Mouse (Mus musculus) heart, adult 2 months (tissue): ENCODE data around the gene Zfp457. TPM values are rescaled to one million over a fixed set of nuclear protein-coding genes. Genes with fewer than 3 reads are reported as not detected.
"Not testable (repeated sequence)": the region's sequence is repeated elsewhere in the genome, so short reads cannot be mapped to it uniquely, and the experiment has no call there.

Experiments used
- DNase-seq, 2 experiments: peaks; one replicate each; pipeline ENCODE4 v3.0.0; 2021
- H3K27ac ChIP-seq: fragments of 200-600 bp; 2 replicates; pipeline ENCODE4 v1.8.1; 2022
- H3K27me3 ChIP-seq: fragments of 200-500 bp; 2 replicates; pipeline ENCODE4 v1.6.1; 2012; ENCODE audit warnings: mild to moderate bottlenecking, low read length, inconsistent platforms, mixed read lengths; ENCODE audit not compliant: control insufficient read depth, insufficient read depth
- H3K36me3 ChIP-seq: fragments of 200-500 bp; 2 replicates; pipeline ENCODE4 v1.6.1; 2012; ENCODE audit warnings: low read length, inconsistent platforms; ENCODE audit not compliant: control insufficient read depth, insufficient read depth
- H3K4me1 ChIP-seq: fragments of 200-500 bp; 2 replicates; pipeline ENCODE4 v1.6.1; 2011; ENCODE audit warnings: low read length; ENCODE audit not compliant: control insufficient read depth, insufficient read depth
- H3K4me3 ChIP-seq: fragments of 200-600 bp; 2 replicates; pipeline ENCODE4 v1.8.1; 2022
- H3K79me2 ChIP-seq: fragments of 200-500 bp; replicated peaks from 2 replicates; pipeline ENCODE4 v1.6.1; 2012; ENCODE audit warnings: mild to moderate bottlenecking, inconsistent platforms, low read length, moderate library complexity, mixed read lengths; ENCODE audit not compliant: control insufficient read depth, insufficient read depth
- H3K9ac ChIP-seq: fragments of 200-500 bp; 2 replicates; pipeline ENCODE4 v1.6.1; 2012; ENCODE audit warnings: low read depth, mild to moderate bottlenecking, control low read depth, inconsistent platforms, low read length, mixed read lengths
- CTCF ChIP-seq: fragments of 200-600 bp; IDR thresholded peaks from 2 replicates; pipeline ENCODE4 v1.8.1; 2022; ENCODE audit warnings: antibody characterized with exemption, mild to moderate bottlenecking, moderate library complexity
- EP300 ChIP-seq: fragments of 200-500 bp; IDR thresholded peaks from 2 replicates; pipeline ENCODE4 v1.6.1; 2011; ENCODE audit warnings: low read depth, low read length, control low read depth; ENCODE audit not compliant: insufficient read depth
- POLR2A ChIP-seq: fragments of 200-500 bp; IDR thresholded peaks from 2 replicates; pipeline ENCODE4 v1.6.1; 2011; ENCODE audit warnings: mild to moderate bottlenecking, low read depth, low read length, control low read depth; ENCODE audit not compliant: insufficient read depth
- WGBS: fragments of 180-500 bp; shearing (Covaris S2); methylation state at CpG from one replicate; pipeline ENCODE4 v1.1.7; 2018; 5-methylcytosine and 5-hydroxymethylcytosine counted together
- intact Hi-C: fragments of 180-260 bp; cut with DNase I; formaldehyde crosslinking; loops from one replicate; pipeline ENCODE4 v1.15.1; 2025
- polyA plus RNA-seq: library from polyadenylated mRNA; depleted of rRNA; stranded (reverse); fragments of >200 nt; gene quantifications from 2 replicates; pipeline ENCODE4 v1.2.3, GENCODE M21; 2012; rRNA removed
- total RNA-seq, 2 experiments: library from RNA; stranded (reverse); gene quantifications; 2 replicates each; pipeline ENCODE4 v1.2.3; 2021

The Zfp457 gene
- total and polyA plus RNA-seq, 3 experiments, result 1.0 to 3.2 (median 2.8) TPM

DNA sequence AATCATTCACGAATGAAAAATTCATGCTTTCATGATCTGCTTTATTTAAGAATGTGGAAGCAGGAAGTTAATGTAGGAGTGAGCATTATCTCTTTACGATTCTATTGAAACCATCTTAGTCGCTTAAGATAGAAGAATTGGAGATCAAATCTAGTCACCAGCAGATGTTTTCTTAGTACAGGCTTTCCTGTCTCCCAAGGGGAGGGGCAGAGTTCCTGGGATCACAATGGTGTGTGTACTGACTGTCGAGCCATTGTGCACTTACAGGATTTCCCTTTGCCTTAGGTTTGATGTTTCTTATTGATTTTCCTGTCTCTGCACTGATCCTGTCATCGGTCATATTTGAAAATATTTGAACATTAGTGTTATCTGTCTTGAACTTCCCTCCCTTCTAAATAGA lies 433 bp upstream of the Zfp457 start:
- no peak overlapping the region for H3K9ac ChIP-seq
- WGBS, result 8% methylated on average over 5 of the region's 5 CpGs
- peak overlapping the region; percentile 82 for H3K27ac ChIP-seq

DNA sequence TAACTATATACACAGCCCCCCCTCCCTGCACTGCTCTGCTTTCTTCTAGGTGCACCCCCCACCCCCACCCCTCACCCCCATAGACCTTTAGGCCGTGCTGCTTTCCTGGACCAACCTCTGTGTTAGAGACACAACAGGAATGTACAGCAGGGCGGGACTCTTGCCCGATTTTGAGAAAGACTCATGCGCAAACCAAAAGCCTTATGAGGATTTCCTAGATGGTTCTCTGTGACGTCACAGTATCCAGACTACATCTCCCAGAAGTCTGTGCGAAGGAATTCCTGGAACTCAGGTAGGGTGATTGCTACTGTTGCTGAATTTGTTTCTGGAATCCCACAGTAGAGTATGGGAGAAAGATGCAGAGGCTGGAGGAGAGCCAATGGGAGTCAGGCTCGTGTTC lies 28.0 kb downstream of the Zfp457 start, which contains the start of gene Zfp458:
Gene Zfp458 (minus strand): TSS at position 153 of the 400 bp plus-strand sequence.
- Histone ChIP-seq H3K4me3 (no peak within 1 kb of the TSS), H3K4me1 (no peaks in the 10 kb centered on the region), H3K9ac (no peak within 1 kb of the TSS), H3K27me3 (no peaks in the 10 kb centered on the region), H3K36me3 (no peaks in the 10 kb centered on the region), H3K79me2 (no peaks in the 10 kb centered on the region), H3K27ac (no peak within 1 kb of the TSS)
- TF ChIP-seq EP300, result no peak
- TF ChIP-seq POLR2A, result no peak
- no peak for TF ChIP-seq CTCF
- WGBS, result 41% methylated on average over 7 of the region's 7 CpGs
- intact Hi-C loops, result no loop called here
- DNase-seq, result no peak

More for the DNA sequence above, 433 bp upstream of the Zfp457 start:
- no peaks in the 10 kb centered on the region for H3K27me3 ChIP-seq
- intact Hi-C loops, result loop anchor here (1.0 to 10.0 kb wide), 4 partner anchors 26 to 418 kb away; partner anchors contain the start of genes Zfp595 and Zfp65
- TF ChIP-seq EP300 (no peak), POLR2A (no peak), CTCF (no peak)
- H3K79me2 ChIP-seq, result no peaks in the 10 kb centered on the region
- peak overlapping the region; percentile 87 for H3K4me3 ChIP-seq
- no peaks in the 10 kb centered on the region for H3K36me3 ChIP-seq
- peaks cover 1% of the 10 kb centered on the region for H3K4me1 ChIP-seq
- no peak for DNase-seq

DNA sequence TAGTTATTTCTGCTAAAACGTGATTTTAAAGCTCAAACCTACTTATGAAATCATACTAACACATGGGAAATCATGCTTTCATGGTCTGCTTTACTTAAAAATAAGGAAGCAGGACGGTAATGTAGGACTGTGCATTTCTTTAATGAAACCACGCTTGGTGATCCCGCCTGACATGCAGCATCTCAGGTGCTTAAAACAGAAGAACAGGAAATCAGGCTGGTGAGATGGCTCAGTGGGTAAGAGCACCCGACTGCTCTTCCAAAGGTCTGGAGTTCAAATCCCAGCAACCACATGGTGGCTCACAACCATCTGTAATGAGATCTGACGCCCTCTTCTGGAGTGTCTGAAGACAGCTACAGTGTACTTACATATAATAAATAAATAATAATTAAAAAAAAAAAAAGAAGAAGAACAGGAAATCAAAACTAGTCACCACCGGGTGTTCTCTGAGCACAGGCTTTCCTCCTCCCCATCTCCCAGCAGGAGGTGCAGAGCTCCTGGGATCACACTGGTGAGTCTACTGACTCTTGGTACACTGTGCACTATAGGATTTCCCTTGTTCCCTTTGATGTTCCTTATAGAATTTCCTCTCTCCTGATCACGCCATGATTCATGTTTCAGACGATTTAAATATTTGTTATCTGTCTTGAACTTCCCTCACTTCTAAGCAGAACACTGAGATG lies 36.8 kb downstream of the Zfp457 start:
- not testable (repeated sequence) for H3K4me1 ChIP-seq, H3K36me3 ChIP-seq, H3K27me3 ChIP-seq, H3K79me2 ChIP-seq, DNase-seq
- peak overlapping the region; percentile 13 for H3K9ac ChIP-seq
- intact Hi-C loops, result loop anchor here (5.0 to 10.0 kb wide), 4 partner anchors 38 to 142 kb away; partner anchors contain the start of genes Zfp457 and Zfp595
- WGBS, result 30% methylated on average over 9 of the region's 9 CpGs
- peak overlapping the region; percentile 82 for H3K4me3 ChIP-seq
- H3K27ac ChIP-seq, result peak overlapping the region; percentile 69

DNA sequence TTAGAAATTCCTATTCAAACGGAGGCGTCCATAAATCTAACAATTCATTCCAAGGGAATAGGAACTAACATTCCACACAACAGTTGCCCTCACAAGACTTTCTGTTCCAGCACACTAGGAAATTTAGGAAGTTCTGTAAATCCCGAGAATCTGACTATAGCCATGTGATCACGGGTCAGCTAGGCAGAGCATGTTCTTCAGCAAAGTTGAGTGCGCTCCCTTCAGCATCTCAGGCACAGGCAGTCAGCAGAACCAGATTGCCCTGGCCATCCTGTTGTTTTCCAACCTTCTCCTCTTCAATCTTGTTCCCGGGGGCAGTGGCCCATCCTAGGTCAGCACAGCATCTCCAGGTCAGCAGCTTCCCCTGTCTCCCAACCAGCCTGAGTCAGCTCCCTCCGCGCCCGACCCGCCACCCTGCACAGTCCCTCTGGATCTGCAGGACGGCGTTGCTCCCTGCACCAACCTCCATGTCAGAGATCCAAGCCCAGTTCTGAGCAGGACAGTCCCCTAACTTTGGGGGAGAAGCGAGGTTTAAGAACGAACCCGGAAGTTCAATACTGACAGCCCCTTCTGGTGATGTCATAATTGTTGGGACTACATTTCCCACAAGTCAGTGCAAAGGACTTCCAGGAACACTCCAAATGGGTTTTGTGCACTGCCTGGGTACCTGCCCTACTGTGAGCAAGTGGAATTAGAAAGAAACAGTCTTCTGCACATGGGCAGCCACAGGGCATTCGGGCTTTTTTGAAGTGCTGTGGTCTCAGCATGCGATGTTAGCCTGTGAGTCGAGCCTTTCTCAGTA lies 37.5 kb downstream of the Zfp457 start:
- peak overlapping the region; percentile 69 for H3K27ac ChIP-seq
- peak; percentile 76 to 80 for DNase-seq
- 0 out of 2 replicates have a peak, but pooled peaks have one; percentile 63 for TF ChIP-seq POLR2A
- TF ChIP-seq EP300, result no peak
- no peak for TF ChIP-seq CTCF

More for the DNA sequence above, 37.5 kb downstream of the Zfp457 start:
- 6% methylated on average over 18 of the region's 18 CpGs for WGBS
- Histone ChIP-seq H3K9ac (peak overlapping the region; percentile 88), H3K79me2 (no peaks in the 10 kb centered on the region), H3K4me3 (peak overlapping the region; percentile 82), H3K27me3 (no peaks in the 10 kb centered on the region), H3K4me1 (peaks cover 2% of the 10 kb centered on the region; the same call in 1 of the 2 replicates), H3K36me3 (no peaks in the 10 kb centered on the region)
- intact Hi-C loops, result loop anchor here (5.0 to 10.0 kb wide), 4 partner anchors 39 to 141 kb away; partner anchors contain the start of genes Zfp457 and Zfp595

Other genes with a start within 250 kb of the Zfp457 start
- gene Zfp712, start 245.3 kb downstream of the Zfp457 start, total RNA-seq, result 1 to 10 TPM; 1.5 to 1.6 TPM
- 0.23 and 0.70 TPM in 2 replicates for gene Zfp712, start 245.3 kb downstream of the Zfp457 start, polyA plus RNA-seq
- 1 to 10 TPM; 1.1 to 1.2 TPM for gene Zfp708, start 208.5 kb downstream of the Zfp457 start, total RNA-seq
- 0.10 and 1.1 TPM in 2 replicates for gene Zfp708, start 208.5 kb downstream of the Zfp457 start, polyA plus RNA-seq
- gene Gm28557, start 197.9 kb downstream of the Zfp457 start, total RNA-seq, result 1 to 10 TPM; 3.5 to 4.0 TPM
- 1.2 and 2.0 TPM in 2 replicates for gene Gm28557, start 197.9 kb downstream of the Zfp457 start, polyA plus RNA-seq
- 1 to 10 TPM in 1 of 2 experiments, under 1 TPM in 1; 0.70 to 1.1 TPM for gene Rslcan18, start 190.2 kb downstream of the Zfp457 start, total RNA-seq
- 0.29 and 0.70 TPM in 2 replicates for gene Rslcan18, start 190.2 kb downstream of the Zfp457 start, polyA plus RNA-seq
- gene Zfp759, start 184.8 kb downstream of the Zfp457 start, total RNA-seq, result 1 to 10 TPM; 4.0 to 8.2 TPM
- 0.59 and 1.5 TPM in 2 replicates for gene Zfp759, start 184.8 kb downstream of the Zfp457 start, polyA plus RNA-seq
- gene Rsl1, start 133.3 kb downstream of the Zfp457 start, total RNA-seq, result 1 to 10 TPM; 3.0 to 3.4 TPM
- 1.5 and 2.5 TPM in 2 replicates for gene Rsl1, start 133.3 kb downstream of the Zfp457 start, polyA plus RNA-seq
- gene Zfp455, start 112.0 kb downstream of the Zfp457 start, total RNA-seq, result 1 to 10 TPM in 1 of 2 experiments, under 1 TPM in 1; 0.66 to 1.1 TPM
- 0.33 and 0.35 TPM in 2 replicates for gene Zfp455, start 112.0 kb downstream of the Zfp457 start, polyA plus RNA-seq
- gene Zfp458, start 28.0 kb downstream of the Zfp457 start, total RNA-seq, result 1 to 10 TPM; 1.5 to 2.3 TPM
- gene Zfp458, start 28.0 kb downstream of the Zfp457 start, polyA plus RNA-seq, result 0.25 and 0.67 TPM in 2 replicates
- 1 to 10 TPM; 2.2 to 2.3 TPM for gene Zfp595, start 26.1 kb upstream of the Zfp457 start, total RNA-seq
- 0.66 and 1.1 TPM in 2 replicates for gene Zfp595, start 26.1 kb upstream of the Zfp457 start, polyA plus RNA-seq
- 1 to 10 TPM in 1 of 2 experiments, under 1 TPM in 1; 0.89 to 1.6 TPM for gene Gm28044, start 54.1 kb upstream of the Zfp457 start, total RNA-seq
- 1.1 TPM in 1 of 2 replicates, not detected in the other for gene Gm28044, start 54.1 kb upstream of the Zfp457 start, polyA plus RNA-seq
- gene Zfp953, start 54.1 kb upstream of the Zfp457 start, total RNA-seq, result 1 to 10 TPM in 1 of 2 experiments, under 1 TPM in 1; 0.86 to 1.0 TPM
- gene Zfp953, start 54.1 kb upstream of the Zfp457 start, polyA plus RNA-seq, result 0.25 and 0.59 TPM in 2 replicates
- 1 to 10 TPM; 1.4 to 1.7 TPM for gene Gm28041, start 69.2 kb upstream of the Zfp457 start, total RNA-seq
- gene Gm28041, start 69.2 kb upstream of the Zfp457 start, polyA plus RNA-seq, result 0.56 TPM in 1 of 2 replicates, not detected in the other
- 1 to 10 TPM in 1 of 2 experiments, under 1 TPM in 1; 0.57 to 1.1 TPM for gene Zfp456, start 69.3 kb upstream of the Zfp457 start, total RNA-seq
- gene Zfp456, start 69.3 kb upstream of the Zfp457 start, polyA plus RNA-seq, result 0.12 and 0.47 TPM in 2 replicates
- gene Zfp429, start 93.3 kb upstream of the Zfp457 start, total RNA-seq, result 1 to 10 TPM; 1.4 to 2.1 TPM
- 0.66 and 3.4 TPM in 2 replicates for gene Zfp429, start 93.3 kb upstream of the Zfp457 start, polyA plus RNA-seq
- under 1 TPM; 0.13 to 0.52 TPM for gene Zfp459, start 114.9 kb upstream of the Zfp457 start, total RNA-seq
- gene Zfp459, start 114.9 kb upstream of the Zfp457 start, polyA plus RNA-seq, result 0.12 and 0.14 TPM in 2 replicates
- 1 to 10 TPM; 8.0 to 9.8 TPM for gene Zfp874a, start 145.1 kb upstream of the Zfp457 start, total RNA-seq
- 1.9 and 5.3 TPM in 2 replicates for gene Zfp874a, start 145.1 kb upstream of the Zfp457 start, polyA plus RNA-seq
- 10 to 100 TPM; 16.7 to 17.4 TPM for gene Zfp874b, start 177.8 kb upstream of the Zfp457 start, total RNA-seq
- 2.5 and 7.9 TPM in 2 replicates for gene Zfp874b, start 177.8 kb upstream of the Zfp457 start, polyA plus RNA-seq
- 1 to 10 TPM; 3.7 to 4.4 TPM for gene Zfp58, start 194.1 kb upstream of the Zfp457 start, total RNA-seq
- gene Zfp58, start 194.1 kb upstream of the Zfp457 start, polyA plus RNA-seq, result 0.80 and 1.8 TPM in 2 replicates
- gene Gm26965, start 219.7 kb upstream of the Zfp457 start, total RNA-seq, result not detected
- not detected in 2 replicates for gene Gm26965, start 219.7 kb upstream of the Zfp457 start, polyA plus RNA-seq
- 1 to 10 TPM; 8.4 to 8.6 TPM for gene Zfp87, start 219.7 kb upstream of the Zfp457 start, total RNA-seq
- 9.2 and 18.7 TPM in 2 replicates for gene Zfp87, start 219.7 kb upstream of the Zfp457 start, polyA plus RNA-seq
- gene Zfp748, start 247.3 kb upstream of the Zfp457 start, total RNA-seq, result 1 to 10 TPM; 3.0 to 3.6 TPM
- 1.6 TPM in 2 replicates for gene Zfp748, start 247.3 kb upstream of the Zfp457 start, polyA plus RNA-seq